13 mouse cellular contexts compared by ENCODE assay signal in the genomic region with DNA sequence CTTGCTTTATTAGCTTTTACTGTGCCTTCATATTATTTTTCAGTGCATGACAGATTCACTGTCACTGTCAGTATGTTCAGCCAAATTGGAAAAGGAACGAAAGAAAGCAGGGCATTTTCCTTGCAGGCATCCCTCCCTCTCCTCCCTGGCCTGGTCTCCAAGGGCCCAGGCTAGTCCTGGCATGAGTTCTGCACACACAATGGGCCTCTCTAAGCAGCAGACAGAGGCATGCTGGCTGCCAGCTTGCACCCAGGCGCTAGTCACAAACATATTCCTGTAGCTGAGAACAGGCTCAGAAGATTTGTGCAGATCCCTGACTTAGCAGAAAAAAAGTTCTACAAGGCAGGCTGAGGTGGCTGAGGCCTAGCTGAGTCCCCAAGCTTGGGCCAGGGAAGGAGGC. TPM values are rescaled to one million over a fixed set of nuclear protein-coding genes. Genes with fewer than 3 reads are reported as not detected.
A peak's percentile ranks its signal among the peaks of the same experiment; 100 is the strongest.
DNase-seq lines count a peak whose midpoint lies in the region; ATAC-seq and TF ChIP-seq lines count a peak whose summit lies in the region.
"Had no signal": no experiment of that assay in that cellular context is flagged by ENCODE, and none has a peak within 500 bp of the region (broad histone marks: within the 10 kb centered on the region; RNA-seq: fewer than 3 reads in every experiment).

No protein-coding gene starts in this region.

- H3K4me2 ChIP-seq in hindbrain, embryonic 13.5 days = no peak overlapping the region
- no peak overlapping the region for H3K4me2 ChIP-seq in hindbrain, embryonic 11.5 days (replicated peaks; ENCODE audit: low read depth, low read length)
- H3K4me2 ChIP-seq: liver, embryonic 12.5 days had no signal

- no peak for TF ChIP-seq CTCF in olfactory bulb, adult 2 months (IDR thresholded peaks at IDR 0.05; ENCODE audit: insufficient read depth, low read depth, low read length)

- no peak for ATAC-seq in hindbrain, embryonic 13.5 days (ENCODE audit: low FRiP score)
- no peak for ATAC-seq in hindbrain, embryonic 11.5 days (ENCODE audit: low FRiP score)
- ATAC-seq: liver, embryonic 12.5 days had no signal

- no peak for TF ChIP-seq POLR2A in olfactory bulb, adult 2 months (IDR thresholded peaks at IDR 0.05; ENCODE audit: insufficient read depth, low read depth, low read length)

- no peaks in the 10 kb centered on the region for H3K27me3 ChIP-seq in hindbrain, embryonic 13.5 days
- H3K27me3 ChIP-seq in hindbrain, embryonic 11.5 days (ENCODE audit: control insufficient read depth, insufficient read depth, low read length) = no peaks in the 10 kb centered on the region

- H3K9me3 ChIP-seq in hindbrain, embryonic 13.5 days = no peaks in the 10 kb centered on the region
- no peaks in the 10 kb centered on the region for H3K9me3 ChIP-seq in hindbrain, embryonic 11.5 days (ENCODE audit: control insufficient read depth, low read length)
- H3K9me3 ChIP-seq: liver, embryonic 12.5 days had no signal

- H3K9ac ChIP-seq in hindbrain, embryonic 13.5 days = no peak overlapping the region
- H3K9ac ChIP-seq in hindbrain, embryonic 11.5 days (ENCODE audit: low read depth, low read length) = no peak overlapping the region
- H3K9ac ChIP-seq: liver, embryonic 12.5 days had no signal

- H3K27ac ChIP-seq in hindbrain, embryonic 13.5 days = peak overlapping the region; percentile 27
- H3K27ac ChIP-seq in hindbrain, embryonic 11.5 days (ENCODE audit: low read depth, low read length) = no peak overlapping the region
- 0 out of 2 replicates have a peak overlapping the region, but pooled peaks have one; percentile 23 for H3K27ac ChIP-seq in olfactory bulb, adult 2 months (ENCODE audit: insufficient read depth, low read depth, low read length)
- H3K27ac ChIP-seq: kidney, postnatal 0 days; liver, embryonic 12.5 days had no signal

- 66% methylated on average over 2 of the region's 2 CpGs for WGBS in hindbrain, embryonic 13.5 days
- 81% methylated on average over 2 of the region's 2 CpGs for WGBS in hindbrain, embryonic 11.5 days
- WGBS in olfactory bulb, adult 2 months = 56% methylated on average over 2 of the region's 2 CpGs

- H3K4me3 ChIP-seq in hindbrain, embryonic 13.5 days = no peak overlapping the region
- no peak overlapping the region for H3K4me3 ChIP-seq in hindbrain, embryonic 11.5 days (ENCODE audit: low read depth, low read length)
- no peak overlapping the region for H3K4me3 ChIP-seq in olfactory bulb, adult 2 months (ENCODE audit: insufficient read depth, low read depth, low read length)
- H3K4me3 ChIP-seq: liver, embryonic 12.5 days had no signal

- peaks cover 18% of the 10 kb centered on the region for H3K4me1 ChIP-seq in hindbrain, embryonic 13.5 days (replicated peaks)
- H3K4me1 ChIP-seq in hindbrain, embryonic 11.5 days (replicated peaks; ENCODE audit: control insufficient read depth, insufficient read depth, low read length) = no peaks in the 10 kb centered on the region
- H3K4me1 ChIP-seq in olfactory bulb, adult 2 months (ENCODE audit: control insufficient read depth, insufficient read depth, low read length) = peaks cover 10% of the 10 kb centered on the region

- peak; percentile 39 for DNase-seq in cerebellum, adult 11-12 months
- DNase-seq in cerebellum, adult 8-10 months = no peak
- no peak for DNase-seq in hindbrain, embryonic 11.5 days (ENCODE audit: low spot score)
- DNase-seq in right cerebral cortex, adult 18-20 months = peak; percentile 51
- DNase-seq in right cerebral cortex, postnatal 4 days = no peak
- no peak for DNase-seq in adrenal gland, postnatal 4 days (ENCODE audit: low spot score in 2 of 2)
- DNase-seq: gastrocnemius, postnatal 14 days; lung, postnatal 36 days; thymus, adult 2 months had no signal

- H3K36me3 ChIP-seq in hindbrain, embryonic 13.5 days = no peaks in the 10 kb centered on the region
- H3K36me3 ChIP-seq in hindbrain, embryonic 11.5 days (ENCODE audit: control insufficient read depth, insufficient read depth, low read length) = no peaks in the 10 kb centered on the region
- H3K36me3 ChIP-seq: liver, embryonic 12.5 days had no signal

RNA-seq across cellular contexts. Expression of a gene that starts 8.6 kb away (rescaled TPM):
- 7.4 and 7.6 TPM in 2 replicates for polyA plus RNA-seq in hindbrain, embryonic 13.5 days (2015; fragmentation: Nextera tagmentation; extraction: Ambion mirVana)
- polyA plus RNA-seq in hindbrain, embryonic 11.5 days (2014; fragmentation: Nextera tagmentation; extraction: Ambion mirVana) = 2.1 TPM in 2 replicates
- polyA plus RNA-seq in olfactory bulb, adult 2 months (2012; ENCODE audit: insufficient read depth, insufficient read length, low replicate concordance, missing spikeins) = not detected in 2 replicates
- total RNA-seq in adrenal gland, postnatal 4 days (2021) = 10 to 100 TPM; 29.2 to 30.1 TPM

RNA-seq across cellular contexts. Expression of a gene that starts 26.5 kb away (rescaled TPM):
- 16.0 and 16.1 TPM in 2 replicates for polyA plus RNA-seq in hindbrain, embryonic 13.5 days (2015; fragmentation: Nextera tagmentation; extraction: Ambion mirVana)
- 13.2 and 15.8 TPM in 2 replicates for polyA plus RNA-seq in hindbrain, embryonic 11.5 days (2014; fragmentation: Nextera tagmentation; extraction: Ambion mirVana)
- polyA plus RNA-seq in olfactory bulb, adult 2 months (2012; ENCODE audit: insufficient read depth, insufficient read length, low replicate concordance, missing spikeins) = not detected in 2 replicates
- 10 to 100 TPM; 15.9 to 17.9 TPM for total RNA-seq in adrenal gland, postnatal 4 days (2021)

RNA-seq across cellular contexts. Expression of a gene that starts 37.0 kb away (rescaled TPM):
- polyA plus RNA-seq in hindbrain, embryonic 13.5 days (2015; fragmentation: Nextera tagmentation; extraction: Ambion mirVana) = 56.1 and 58.7 TPM in 2 replicates
- polyA plus RNA-seq in hindbrain, embryonic 11.5 days (2014; fragmentation: Nextera tagmentation; extraction: Ambion mirVana) = 68.2 and 71.5 TPM in 2 replicates
- not detected in 2 replicates for polyA plus RNA-seq in olfactory bulb, adult 2 months (2012; ENCODE audit: insufficient read depth, insufficient read length, low replicate concordance, missing spikeins)
- 10 to 100 TPM; 45.8 to 60.4 TPM for total RNA-seq in adrenal gland, postnatal 4 days (2021)

Comparison
In these comparisons a context has a peak if more than half of its experiments do, and no peak if none do; other contexts are left out.
1. DNase-seq: peak in cerebellum, adult 11-12 months (single experiment) and right cerebral cortex, adult 18-20 months (single experiment); none in cerebellum, adult 8-10 months (single experiment), hindbrain, embryonic 11.5 days (single experiment), right cerebral cortex, postnatal 4 days (single experiment) and adrenal gland, postnatal 4 days (0 of 2).
2. RNA of a gene that starts 26.5 kb away (polyA plus RNA-seq): 16.0 to 16.1 TPM in hindbrain, embryonic 13.5 days and 13.2 to 15.8 TPM in hindbrain, embryonic 11.5 days; not detected in olfactory bulb, adult 2 months; every median in the first group is over 10 times any median in the second.